24 mouse cellular contexts compared by ENCODE assay signal in the genomic region with DNA sequence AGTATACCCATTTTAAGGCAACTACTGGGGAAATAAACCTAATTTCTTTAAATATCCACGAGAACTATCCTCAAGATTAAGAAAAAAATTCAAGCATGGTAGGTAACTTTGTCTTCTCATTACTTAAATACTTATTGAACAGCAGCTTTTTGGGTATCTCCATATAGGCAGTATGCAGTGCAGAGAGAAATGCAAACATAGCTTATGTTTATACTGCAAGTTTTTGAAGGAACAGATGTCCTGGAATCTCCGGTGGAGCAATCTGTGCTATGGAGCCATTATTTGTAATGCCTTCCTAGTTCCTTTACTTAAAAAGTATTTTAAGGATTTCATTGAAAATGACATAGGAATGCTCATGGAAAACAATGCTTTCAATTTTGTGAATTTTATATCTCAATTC.
DNase-seq lines count a peak whose midpoint lies in the region; ATAC-seq and TF ChIP-seq lines count a peak whose summit lies in the region.
"Had no signal": no experiment of that assay in that cellular context is flagged by ENCODE, and none has a peak within 500 bp of the region (broad histone marks: within the 10 kb centered on the region; RNA-seq: fewer than 3 reads in every experiment).

No protein-coding gene starts in this region.

- no peaks in the 10 kb centered on the region for H3K27me3 ChIP-seq in forebrain, postnatal 0 days (ENCODE audit: insufficient read depth, low read length)
- H3K27me3 ChIP-seq in forebrain, embryonic 11.5 days (ENCODE audit: control insufficient read depth, insufficient read depth, low read length) = no peaks in the 10 kb centered on the region
- H3K27me3 ChIP-seq: heart, embryonic 12.5 days; heart, embryonic 15.5 days; hindbrain, embryonic 13.5 days; intestine, embryonic 15.5 days had no signal

- no peak overlapping the region for H3K27ac ChIP-seq in forebrain, postnatal 0 days (ENCODE audit: low read depth, low read length)
- H3K27ac ChIP-seq in forebrain, embryonic 11.5 days (ENCODE audit: low read depth, low read length) = no peak overlapping the region
- H3K27ac ChIP-seq: forebrain, embryonic 10.5 days; heart, embryonic 15.5 days; hindbrain, embryonic 10.5 days; hindbrain, embryonic 13.5 days; intestine, embryonic 15.5 days had no signal

- ATAC-seq in forebrain, postnatal 0 days = no peak
- no peak for ATAC-seq in forebrain, embryonic 11.5 days (replicated peaks; ENCODE audit: low FRiP score)
- ATAC-seq: CD4-positive, CD25-positive, alpha-beta regulatory T cell, adult 4 months; hindbrain, embryonic 16.5 days; intestine, embryonic 15.5 days had no signal

- no peaks in the 10 kb centered on the region for H3K4me1 ChIP-seq in forebrain, postnatal 0 days (ENCODE audit: insufficient read depth)
- no peaks in the 10 kb centered on the region for H3K4me1 ChIP-seq in forebrain, embryonic 11.5 days (replicated peaks; ENCODE audit: control insufficient read depth, insufficient read depth, low read length)
- H3K4me1 ChIP-seq: forebrain, embryonic 10.5 days; heart, embryonic 12.5 days; heart, embryonic 15.5 days; hindbrain, embryonic 10.5 days; hindbrain, embryonic 13.5 days; intestine, embryonic 15.5 days had no signal

- H3K4me2 ChIP-seq in forebrain, postnatal 0 days (ENCODE audit: low read depth) = no peak overlapping the region
- no peak overlapping the region for H3K4me2 ChIP-seq in forebrain, embryonic 11.5 days (ENCODE audit: low read depth, low read length, severe bottlenecking)
- H3K4me2 ChIP-seq: heart, embryonic 12.5 days; heart, embryonic 15.5 days; hindbrain, embryonic 13.5 days; intestine, embryonic 15.5 days had no signal

- H3K4me3 ChIP-seq in forebrain, postnatal 0 days (ENCODE audit: low read depth, low read length) = no peak overlapping the region
- H3K4me3 ChIP-seq in forebrain, embryonic 11.5 days (ENCODE audit: low read depth, low read length) = no peak overlapping the region
- H3K4me3 ChIP-seq: forebrain, embryonic 10.5 days; heart, embryonic 12.5 days; heart, embryonic 15.5 days; hindbrain, embryonic 10.5 days; hindbrain, embryonic 13.5 days; intestine, embryonic 15.5 days had no signal

- DNase-seq in forebrain, postnatal 0 days = peak; percentile 9
- DNase-seq in forebrain, embryonic 11.5 days (ENCODE audit: low spot score) = no peak
- peak; percentile 18 to 21 for DNase-seq in right cerebral cortex, postnatal 10 days (ENCODE audit: low spot score in 2 of 2)
- no peak for DNase-seq in right cerebral cortex, postnatal 14 days
- DNase-seq in telencephalon, adult 2 months (ENCODE audit: low read depth, low spot score) = peak; percentile 13
- DNase-seq in cerebellum, postnatal 4 days (ENCODE audit: low spot score in 2 of 2) = no peak
- DNase-seq: adrenal gland, adult 2 months; adrenal gland, postnatal 14 days; cerebellum, adult 2 months; cerebellum, postnatal 10 days; cerebellum, postnatal 36 days; gastrocnemius, postnatal 25 days; heart, adult 18-20 months; heart, postnatal 10 days; heart, postnatal 36 days; kidney, adult 11 months had no signal

- 67% methylated on average over 2 of the region's 2 CpGs for WGBS in forebrain, postnatal 0 days
- 86% methylated on average over 2 of the region's 2 CpGs for WGBS in forebrain, embryonic 11.5 days

- TF ChIP-seq CTCF in forebrain, postnatal 0 days (IDR thresholded peaks at IDR 0.05; ENCODE audit: low read depth) = no peak

- H3K9ac ChIP-seq in forebrain, postnatal 0 days = no peak overlapping the region
- no peak overlapping the region for H3K9ac ChIP-seq in forebrain, embryonic 11.5 days (ENCODE audit: low read length)
- H3K9ac ChIP-seq: heart, embryonic 12.5 days; heart, embryonic 15.5 days; hindbrain, embryonic 13.5 days; intestine, embryonic 15.5 days had no signal

- no peaks in the 10 kb centered on the region for H3K9me3 ChIP-seq in forebrain, postnatal 0 days (ENCODE audit: low read length)
- H3K9me3 ChIP-seq in forebrain, embryonic 11.5 days (ENCODE audit: control insufficient read depth, low read length) = no peaks in the 10 kb centered on the region
- H3K9me3 ChIP-seq: forebrain, embryonic 10.5 days; heart, embryonic 12.5 days; heart, embryonic 15.5 days; hindbrain, embryonic 10.5 days; hindbrain, embryonic 13.5 days; intestine, embryonic 15.5 days had no signal

- no peaks in the 10 kb centered on the region for H3K36me3 ChIP-seq in forebrain, postnatal 0 days (ENCODE audit: insufficient read depth)
- no peaks in the 10 kb centered on the region for H3K36me3 ChIP-seq in forebrain, embryonic 11.5 days (ENCODE audit: control insufficient read depth, insufficient read depth, low read length)
- H3K36me3 ChIP-seq: forebrain, embryonic 10.5 days; heart, embryonic 12.5 days; heart, embryonic 15.5 days; hindbrain, embryonic 10.5 days; hindbrain, embryonic 13.5 days; intestine, embryonic 15.5 days had no signal

Comparison
In these comparisons a context has a peak if more than half of its experiments do, and no peak if none do; other contexts are left out.
1. DNase-seq: peak in forebrain, postnatal 0 days (single experiment), right cerebral cortex, postnatal 10 days (2 of 2) and telencephalon, adult 2 months (single experiment); none in forebrain, embryonic 11.5 days (single experiment), right cerebral cortex, postnatal 14 days (single experiment) and cerebellum, postnatal 4 days (0 of 2).